Mouse (Mus musculus) myocyte (in vitro differentiated cells): ENCODE measurements around the gene Muc5b.

Experiments used
- CEBPB ChIP-seq: IDR thresholded peaks from 2 replicates; pipeline ENCODE4 v1.6.1; 2011; ENCODE audit warnings: mild to moderate bottlenecking, moderate library complexity; ENCODE audit not compliant: poor library complexity, insufficient read depth, severe bottlenecking
- E2F4 ChIP-seq: IDR thresholded peaks from one replicate; pipeline ENCODE4 v1.6.1; 2011; ENCODE audit warnings: mild to moderate bottlenecking, control low read depth, moderate library complexity; ENCODE audit not compliant: insufficient read depth
- MAX ChIP-seq: IDR thresholded peaks from one replicate; pipeline ENCODE4 v1.6.1; 2011; ENCODE audit warnings: low read depth, mild to moderate bottlenecking, control low read depth
- MYOD1 ChIP-seq, 3 experiments: IDR thresholded peaks; one replicate each; pipeline ENCODE4 v1.6.1; 2011; ENCODE audit warnings: control low read depth in 2 of 3, low read depth in 2 of 3, mild to moderate bottlenecking in 2 of 3, moderate library complexity in 1 of 3; ENCODE audit not compliant: insufficient read length in 2 of 3, control insufficient read depth in 1 of 3
- MYOG ChIP-seq, 3 experiments: IDR thresholded peaks; one replicate each; pipeline ENCODE4 v1.6.1; 2011; ENCODE audit warnings: control low read depth in 2 of 3, low read depth in 2 of 3, mild to moderate bottlenecking in 2 of 3; ENCODE audit not compliant: insufficient read length in 2 of 3, control insufficient read depth in 1 of 3, insufficient read depth in 1 of 3
- POLR2A ChIP-seq: IDR thresholded peaks from one replicate; pipeline ENCODE4 v1.6.1; 2011; ENCODE audit warnings: low read depth, mild to moderate bottlenecking, control low read depth, moderate library complexity; ENCODE audit not compliant: insufficient read length
- POLR2AphosphoS2 ChIP-seq: IDR thresholded peaks from one replicate; pipeline ENCODE4 v1.6.1; 2011; ENCODE audit warnings: low read depth, control low read depth; ENCODE audit not compliant: insufficient read length
- REST ChIP-seq: IDR thresholded peaks from one replicate; pipeline ENCODE4 v1.6.1; 2011; ENCODE audit warnings: mild to moderate bottlenecking, control low read depth, moderate library complexity; ENCODE audit not compliant: insufficient read depth, insufficient read length
- TCF12 ChIP-seq: IDR thresholded peaks from one replicate; pipeline ENCODE4 v1.6.1; 2011; ENCODE audit warnings: mild to moderate bottlenecking, control low read depth; ENCODE audit not compliant: poor library complexity, insufficient read depth, severe bottlenecking
- USF1 ChIP-seq: IDR thresholded peaks from one replicate; pipeline ENCODE4 v1.6.1; 2011; ENCODE audit warnings: low read depth, mild to moderate bottlenecking, control low read depth, moderate library complexity

DNA sequence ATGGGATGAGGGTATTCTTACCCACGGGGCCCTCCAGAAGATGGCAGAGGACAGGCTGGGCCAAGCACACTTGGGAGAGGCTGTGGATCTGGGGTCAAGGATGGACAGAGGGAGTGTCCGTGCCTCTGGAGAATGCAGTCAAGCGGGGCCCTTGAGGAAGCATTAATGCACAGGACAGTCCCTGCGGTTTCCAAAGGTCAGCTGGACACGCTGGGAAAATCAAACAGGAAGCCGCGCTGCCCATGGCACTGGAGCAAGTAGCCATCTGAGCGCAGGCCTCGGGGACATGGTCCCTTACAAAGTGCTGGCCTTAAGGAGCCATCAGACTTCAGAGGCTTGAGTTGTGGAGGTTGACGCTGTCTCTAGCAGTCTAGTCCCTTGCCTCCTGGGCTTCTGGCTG lies 1.5 kb downstream of the Muc5b start:
- no peak for TF ChIP-seq POLR2A
- TF ChIP-seq USF1, result no peak
- no peak for TF ChIP-seq E2F4
- TF ChIP-seq POLR2AphosphoS2, result no peak
- no peak for TF ChIP-seq TCF12
- TF ChIP-seq MAX, result no peak
- no peak for TF ChIP-seq MYOD1 (IDR thresholded peaks at IDR 0.05; ENCODE audit: control insufficient read depth in 1 of 3, insufficient read length in 2 of 3, low read depth in 2 of 3)
- TF ChIP-seq CEBPB, result no peak
- no peak for TF ChIP-seq MYOG (IDR thresholded peaks at IDR 0.05; ENCODE audit: control insufficient read depth in 1 of 3, insufficient read depth in 1 of 3, insufficient read length in 2 of 3, low read depth in 2 of 3)
- no peak for TF ChIP-seq REST
